Mouse (Mus musculus) hindbrain, embryonic 14.5 days (tissue): ENCODE measurements around the gene Fbxo7. TPM values are rescaled to one million over a fixed set of nuclear protein-coding genes. Genes with fewer than 3 reads are reported as not detected.
"Not testable (repeated sequence)": the region's sequence is repeated elsewhere in the genome, so short reads cannot be mapped to it uniquely, and the experiment has no call there.

Source experiments
- ATAC-seq: fragments of 200-750 bp; cut with Nextera tagmentation; 2 replicates; pipeline ENCODE4 v1.8.0; 2017; ENCODE audit warnings: moderate number of reproducible peaks, mild to moderate bottlenecking, moderate TSS enrichment, moderate library complexity; ENCODE audit not compliant: low FRiP score
- DNase-seq: peaks from one replicate; pipeline ENCODE4 v3.0.0-alpha.2; 2015; ENCODE audit warnings: low spot score
- H3K27ac ChIP-seq: fragments of 300-500 bp; sonication (generic); 2 replicates; pipeline ENCODE4 v1.5.1; 2014; ENCODE audit warnings: mild to moderate bottlenecking, moderate library complexity
- H3K27me3 ChIP-seq: fragments of 300-500 bp; sonication (generic); 2 replicates; pipeline ENCODE4 v1.6.1; 2014; ENCODE audit warnings: mild to moderate bottlenecking, low read length, mixed read lengths; ENCODE audit not compliant: control insufficient read depth, insufficient read depth
- H3K36me3 ChIP-seq: fragments of 300-500 bp; sonication (generic); replicated peaks from 2 replicates; pipeline ENCODE4 v1.6.1; 2014; ENCODE audit not compliant: control insufficient read depth, insufficient read depth
- H3K4me1 ChIP-seq: fragments of 300-500 bp; sonication (generic); replicated peaks from 2 replicates; pipeline ENCODE4 v1.6.1; 2014; ENCODE audit warnings: antibody characterized with exemption, low read length, mixed read lengths; ENCODE audit not compliant: control insufficient read depth, insufficient read depth
- H3K4me2 ChIP-seq: fragments of 300-500 bp; sonication (generic); replicated peaks from 2 replicates; pipeline ENCODE4 v1.6.1; 2014; ENCODE audit warnings: mild to moderate bottlenecking, moderate library complexity
- H3K4me3 ChIP-seq: fragments of 300-500 bp; sonication (generic); replicated peaks from 2 replicates; pipeline ENCODE4 v1.5.1; 2014; ENCODE audit warnings: mild to moderate bottlenecking, low read length
- H3K9ac ChIP-seq: fragments of 300-500 bp; sonication (generic); 2 replicates; pipeline ENCODE4 v1.6.1; 2014
- H3K9me3 ChIP-seq: fragments of 300-500 bp; sonication (generic); 2 replicates; pipeline ENCODE4 v1.6.1; 2016; ENCODE audit warnings: low read length; ENCODE audit not compliant: control insufficient read depth
- WGBS: fragments of 180-500 bp; shearing (Covaris S2); extraction: QIAGEN DNeasy Blood & Tissue Kit; methylation state at CpG from one replicate; pipeline ENCODE4 v1.1.7; 2014; 5-methylcytosine and 5-hydroxymethylcytosine counted together
- polyA plus RNA-seq: library from polyadenylated mRNA; unstranded; fragments of >200 nt; fragmentation: Nextera tagmentation; extraction: Ambion mirVana; gene quantifications from 2 replicates; pipeline ENCODE4 v1.2.1, GENCODE M21; 2014

Fbxo7 gene
- polyA plus RNA-seq, 1 experiment from 2014 or later = 22.3 TPM

- WGBS = 81% methylated on average over 1 of the region's 1 CpGs
- not testable (repeated sequence) for H3K4me3 ChIP-seq, H3K9ac ChIP-seq, H3K4me1 ChIP-seq, H3K9me3 ChIP-seq, ATAC-seq, H3K4me2 ChIP-seq, DNase-seq, H3K36me3 ChIP-seq, H3K27ac ChIP-seq, H3K27me3 ChIP-seq
Observed at GRCm38 (mm10) chr10:86026807-86027206, 5.0 kb downstream of the Fbxo7 start.

- 92% methylated on average over 7 of the region's 7 CpGs for WGBS
- Histone ChIP-seq H3K27me3 (no peaks in the 10 kb centered on the region), H3K9ac (no peak overlapping the region), H3K4me2 (no peak overlapping the region), H3K4me3 (no peak overlapping the region), H3K27ac (no peak overlapping the region), H3K4me1 (no peaks in the 10 kb centered on the region), H3K36me3 (0 out of 2 replicates have a peak, but pooled peaks cover 5% of the 10 kb centered on the region), H3K9me3 (no peaks in the 10 kb centered on the region)
- DNase-seq = no peak
- no peak for ATAC-seq
Observed at GRCm38 (mm10) chr10:86030743-86031142, 9.0 kb downstream of the Fbxo7 start.

- Histone ChIP-seq H3K27ac (no peak overlapping the region), H3K27me3 (no peaks in the 10 kb centered on the region), H3K4me2 (no peak overlapping the region), H3K9me3 (no peaks in the 10 kb centered on the region), H3K36me3 (0 out of 2 replicates have a peak, but pooled peaks cover 8% of the 10 kb centered on the region), H3K9ac (no peak overlapping the region), H3K4me1 (no peaks in the 10 kb centered on the region), H3K4me3 (no peak overlapping the region)
- WGBS = 86% methylated on average over 3 of the region's 3 CpGs
- no peak; the same call in 1 of the 2 replicates for ATAC-seq
- DNase-seq = no peak
Observed at GRCm38 (mm10) chr10:86032517-86032916, 10.7 kb downstream of the Fbxo7 start.

- ATAC-seq (no peak), DNase-seq (no peak)
- H3K9ac ChIP-seq = no peak overlapping the region
- no peak overlapping the region for H3K4me3 ChIP-seq
- H3K9me3 ChIP-seq = no peaks in the 10 kb centered on the region
- H3K27ac ChIP-seq = no peak overlapping the region
- 83% methylated on average over 2 of the region's 2 CpGs for WGBS
- H3K4me2 ChIP-seq = no peak overlapping the region
- H3K4me1 ChIP-seq = no peaks in the 10 kb centered on the region
- no peaks in the 10 kb centered on the region for H3K27me3 ChIP-seq
- H3K36me3 ChIP-seq = peaks cover 10% of the 10 kb centered on the region; the same call in 1 of the 2 replicates
Observed at GRCm38 (mm10) chr10:86034007-86034728, 12.4 kb downstream of the Fbxo7 start.

- no peak for ATAC-seq
- DNase-seq = no peak
- H3K9ac ChIP-seq = no peak overlapping the region
- no peaks in the 10 kb centered on the region for H3K4me1 ChIP-seq
- WGBS = 88% methylated on average over 4 of the region's 4 CpGs
- no peak overlapping the region for H3K27ac ChIP-seq
- no peaks in the 10 kb centered on the region for H3K9me3 ChIP-seq
- no peak overlapping the region for H3K4me3 ChIP-seq
- no peaks in the 10 kb centered on the region for H3K27me3 ChIP-seq
- H3K36me3 ChIP-seq = peaks cover 8% of the 10 kb centered on the region; the same call in 1 of the 2 replicates
- H3K4me2 ChIP-seq = no peak overlapping the region
Observed at GRCm38 (mm10) chr10:86043651-86044050, 21.9 kb downstream of the Fbxo7 start.

- ATAC-seq (no peak), DNase-seq (no peak)
- Histone ChIP-seq H3K9me3 (no peaks in the 10 kb centered on the region), H3K27ac (no peak overlapping the region), H3K4me2 (no peak overlapping the region), H3K4me1 (no peaks in the 10 kb centered on the region), H3K9ac (no peak overlapping the region), H3K4me3 (no peak overlapping the region), H3K36me3 (peaks cover 8% of the 10 kb centered on the region; the same call in 1 of the 2 replicates), H3K27me3 (no peaks in the 10 kb centered on the region)
- WGBS = 78% methylated on average over 8 of the region's 8 CpGs
Observed at GRCm38 (mm10) chr10:86044066-86044465, 22.3 kb downstream of the Fbxo7 start.

GRCm38 (mm10) chr10:86046371-86046770 is 24.6 kb downstream of the Fbxo7 start:
- no peaks in the 10 kb centered on the region for H3K9me3 ChIP-seq
- no peak overlapping the region for H3K9ac ChIP-seq
- no peaks in the 10 kb centered on the region for H3K27me3 ChIP-seq
- peaks cover 16% of the 10 kb centered on the region; the same call in 1 of the 2 replicates for H3K36me3 ChIP-seq
- WGBS = 95% methylated on average over 1 of the region's 1 CpGs
- no peak overlapping the region for H3K4me3 ChIP-seq
- ATAC-seq = no peak
- no peak overlapping the region for H3K4me2 ChIP-seq
- H3K4me1 ChIP-seq = no peaks in the 10 kb centered on the region
- H3K27ac ChIP-seq = no peak overlapping the region
- DNase-seq = no peak

GRCm38 (mm10) chr10:86047786-86048185 is 26.0 kb downstream of the Fbxo7 start:
- H3K27me3 ChIP-seq = no peaks in the 10 kb centered on the region
- H3K9me3 ChIP-seq = no peaks in the 10 kb centered on the region
- no peak overlapping the region for H3K4me2 ChIP-seq
- DNase-seq (no peak), ATAC-seq (no peak)
- WGBS = 90% methylated on average over 9 of the region's 9 CpGs
- H3K4me3 ChIP-seq = no peak overlapping the region
- H3K4me1 ChIP-seq = no peaks in the 10 kb centered on the region
- no peak overlapping the region for H3K9ac ChIP-seq
- H3K27ac ChIP-seq = no peak overlapping the region
- peaks cover 18% of the 10 kb centered on the region; the same call in 1 of the 2 replicates for H3K36me3 ChIP-seq

GRCm38 (mm10) chr10:86050522-86050921 is 28.8 kb downstream of the Fbxo7 start:
- no peak overlapping the region for H3K27ac ChIP-seq
- H3K9me3 ChIP-seq = no peaks in the 10 kb centered on the region
- H3K4me2 ChIP-seq = no peak overlapping the region
- H3K4me3 ChIP-seq = no peak overlapping the region
- no peak overlapping the region for H3K9ac ChIP-seq
- 89% methylated on average over 2 of the region's 2 CpGs for WGBS
- no peak for DNase-seq
- peaks cover 29% of the 10 kb centered on the region for H3K36me3 ChIP-seq
- no peaks in the 10 kb centered on the region for H3K27me3 ChIP-seq
- H3K4me1 ChIP-seq = no peaks in the 10 kb centered on the region
- ATAC-seq = no peak
